Mouse (Mus musculus): ENCODE measurements around the gene Mpo. TPM values are rescaled to one million over a fixed set of nuclear protein-coding genes. Genes with fewer than 3 reads are reported as not detected.

Mpo gene
- total RNA-seq, 2 experiments from 2014 or later: 7.6 TPM; not detected in 1

- ATAC-seq (replicated peaks; ENCODE audit: low FRiP score, low TSS enrichment, poor library complexity, severe bottlenecking): no peak
Measured at GRCm38 (mm10) chr11:87780130-87780529, 13.3 kb upstream of the Mpo start.

- ATAC-seq (replicated peaks; ENCODE audit: low FRiP score, low TSS enrichment, poor library complexity, severe bottlenecking): no peak
Measured at GRCm38 (mm10) chr11:87790088-87790487, 3.3 kb upstream of the Mpo start.

GRCm38 (mm10) chr11:87801711-87802275, 8.4 kb downstream of the Mpo start:
- ATAC-seq (replicated peaks; ENCODE audit: low FRiP score, low TSS enrichment, poor library complexity, severe bottlenecking): no peak

- ATAC-seq (replicated peaks; ENCODE audit: low FRiP score, low TSS enrichment, poor library complexity, severe bottlenecking): 0 out of 2 replicates have a peak, but pooled peaks have one; percentile 38
Measured at GRCm38 (mm10) chr11:87802621-87803020, 9.2 kb downstream of the Mpo start.

GRCm38 (mm10) chr11:87805448-87805847, 12.1 kb downstream of the Mpo start:
- ATAC-seq (replicated peaks; ENCODE audit: low FRiP score, low TSS enrichment, poor library complexity, severe bottlenecking): no peak

GRCm38 (mm10) chr11:87807433-87807832, 14.1 kb downstream of the Mpo start:
- no peak for ATAC-seq (replicated peaks; ENCODE audit: low FRiP score, low TSS enrichment, poor library complexity, severe bottlenecking)

- ATAC-seq (replicated peaks; ENCODE audit: low FRiP score, low TSS enrichment, poor library complexity, severe bottlenecking): no peak
Measured at GRCm38 (mm10) chr11:87808236-87808635, 14.9 kb downstream of the Mpo start.

- ATAC-seq (replicated peaks; ENCODE audit: low FRiP score, low TSS enrichment, poor library complexity, severe bottlenecking): no peak
Measured at GRCm38 (mm10) chr11:87811396-87811795, 18.0 kb downstream of the Mpo start.

- no peak for ATAC-seq (replicated peaks; ENCODE audit: low FRiP score, low TSS enrichment, poor library complexity, severe bottlenecking)
Measured at GRCm38 (mm10) chr11:87814831-87815230, 21.4 kb downstream of the Mpo start.

- ATAC-seq (replicated peaks; ENCODE audit: low FRiP score, low TSS enrichment, poor library complexity, severe bottlenecking): peak; percentile 62
Measured at GRCm38 (mm10) chr11:87816707-87817442, 23.5 kb downstream of the Mpo start.

- ATAC-seq (replicated peaks; ENCODE audit: low FRiP score, low TSS enrichment, poor library complexity, severe bottlenecking): no peak
Measured at GRCm38 (mm10) chr11:87817443-87817773, 24.0 kb downstream of the Mpo start.

- ATAC-seq (replicated peaks; ENCODE audit: low FRiP score, low TSS enrichment, poor library complexity, severe bottlenecking): no peak
Measured at GRCm38 (mm10) chr11:87821502-87821901, 28.1 kb downstream of the Mpo start.

GRCm38 (mm10) chr11:87828239-87828900, 35.0 kb downstream of the Mpo start, which contains the start of gene Lpo:
Gene Lpo, minus strand, starts transcription at chr11:87828289.
- ATAC-seq (replicated peaks; ENCODE audit: low FRiP score, low TSS enrichment, poor library complexity, severe bottlenecking): no peak

GRCm38 (mm10) chr11:87840676-87841075, 47.3 kb downstream of the Mpo start:
- no peak for ATAC-seq (replicated peaks; ENCODE audit: low FRiP score, low TSS enrichment, poor library complexity, severe bottlenecking)

GRCm38 (mm10) chr11:87841436-87841835, 48.1 kb downstream of the Mpo start:
- no peak for ATAC-seq (replicated peaks; ENCODE audit: low FRiP score, low TSS enrichment, poor library complexity, severe bottlenecking)

- no peak for ATAC-seq (replicated peaks; ENCODE audit: low FRiP score, low TSS enrichment, poor library complexity, severe bottlenecking)
Measured at GRCm38 (mm10) chr11:87846968-87847600, 53.7 kb downstream of the Mpo start.

- no peak for ATAC-seq (replicated peaks; ENCODE audit: low FRiP score, low TSS enrichment, poor library complexity, severe bottlenecking)
Measured at GRCm38 (mm10) chr11:87847884-87848283, 54.5 kb downstream of the Mpo start.

GRCm38 (mm10) chr11:87852690-87853596, 59.6 kb downstream of the Mpo start, which contains the start of gene Mks1:
Gene Mks1, plus strand, starts transcription at chr11:87853215.
- ATAC-seq (replicated peaks; ENCODE audit: low FRiP score, low TSS enrichment, poor library complexity, severe bottlenecking): peak; percentile 98

GRCm38 (mm10) chr11:87853597-87853954, 60.2 kb downstream of the Mpo start:
- ATAC-seq (replicated peaks; ENCODE audit: low FRiP score, low TSS enrichment, poor library complexity, severe bottlenecking): no peak
